Mouse (Mus musculus): ENCODE measurements around the gene Pate1.

Gene Pate1

GRCm38 (mm10) chr9:35687013-35687412 lies at the start of gene Pate1:
Gene Pate1, minus strand, starts transcription at chr9:35687390.
- no peak for DNase-seq

GRCm38 (mm10) chr9:35707265-35707664 lies 20.1 kb upstream of the Pate1 start:
- DNase-seq = no peak

- no peak for DNase-seq
Observed at GRCm38 (mm10) chr9:35691924-35692323, 4.7 kb upstream of the Pate1 start.

- DNase-seq = no peak
Observed at GRCm38 (mm10) chr9:35673557-35673956, 13.6 kb downstream of the Pate1 start.

DNA sequence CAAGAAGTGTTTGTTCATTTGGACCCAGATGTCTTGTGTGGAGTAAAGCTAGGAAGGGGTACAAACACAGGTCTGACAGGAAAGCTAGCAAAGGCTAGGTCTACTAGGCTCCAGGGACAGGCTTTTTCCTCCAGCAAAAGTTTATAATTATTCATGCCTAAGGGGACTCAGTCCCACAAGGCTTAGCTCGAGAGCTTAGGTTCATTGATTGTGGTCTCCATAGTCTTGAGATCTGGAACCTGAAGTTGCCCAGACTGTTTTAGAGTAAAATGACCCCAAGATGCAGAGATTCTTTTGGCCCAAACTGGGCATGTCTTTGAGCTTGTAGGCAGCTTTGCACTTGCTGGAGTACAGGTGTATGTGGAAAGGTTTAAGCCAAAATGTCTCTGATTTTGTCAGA lies 39.1 kb downstream of the Pate1 start, which contains the start of gene Pate3:
Pate3 (minus strand) TSS at position 101 of the 400 bp plus-strand sequence.
- DNase-seq = no peak
